Mouse (Mus musculus): Measurements from ENCODE around the gene Aldob.
"Not testable (repeated sequence)": the region's sequence is repeated elsewhere in the genome, so short reads cannot be mapped to it uniquely, and the experiment has no call there.

The Aldob gene

GRCm38 (mm10) chr4:49535675-49536294 lies 13.6 kb downstream of the Aldob start:
- DNase-seq (ENCODE audit: low spot score), result no peak

GRCm38 (mm10) chr4:49535036-49535435 lies 14.3 kb downstream of the Aldob start:
- DNase-seq (ENCODE audit: low spot score), result no peak

GRCm38 (mm10) chr4:49522576-49522975 lies 26.8 kb downstream of the Aldob start:
- no peak for DNase-seq (ENCODE audit: low spot score)

- DNase-seq (ENCODE audit: low spot score), result no peak
Measured at GRCm38 (mm10) chr4:49521346-49521745, 28.0 kb downstream of the Aldob start.

GRCm38 (mm10) chr4:49520572-49521340 lies 28.6 kb downstream of the Aldob start, which contains the start of the genes Mrpl50 and Zfp189:
Mrpl50 (minus strand) TSS chr4:49521093.
Zfp189 (plus strand) TSS chr4:49521176.
- DNase-seq (ENCODE audit: low spot score), result peak; percentile 93

GRCm38 (mm10) chr4:49519476-49519875 lies 29.9 kb downstream of the Aldob start:
- peak; percentile 66 for DNase-seq (ENCODE audit: low spot score)

GRCm38 (mm10) chr4:49514441-49514840 lies 34.9 kb downstream of the Aldob start:
- no peak for DNase-seq (ENCODE audit: low spot score)

- no peak for DNase-seq (ENCODE audit: low spot score)
Measured at GRCm38 (mm10) chr4:49512636-49513035, 36.7 kb downstream of the Aldob start.

GRCm38 (mm10) chr4:49510236-49510835 lies 39.0 kb downstream of the Aldob start:
- DNase-seq (ENCODE audit: low spot score), result not testable (repeated sequence)

GRCm38 (mm10) chr4:49509183-49509582 lies 40.2 kb downstream of the Aldob start:
- no peak for DNase-seq (ENCODE audit: low spot score)

GRCm38 (mm10) chr4:49506386-49506785 lies 43.0 kb downstream of the Aldob start, which contains the start of gene Baat:
Baat (minus strand) TSS chr4:49506557.
- no peak for DNase-seq (ENCODE audit: low spot score)

GRCm38 (mm10) chr4:49503563-49503962 lies 45.8 kb downstream of the Aldob start:
- DNase-seq (ENCODE audit: low spot score), result no peak
